Mouse (Mus musculus) cortical plate, adult 2 months (tissue): Measurements from ENCODE around the gene Tprg. TPM values are rescaled to one million over a fixed set of nuclear protein-coding genes. Genes with fewer than 3 reads are reported as not detected.

Experiments used
- H3K27ac ChIP-seq: fragments of 200-500 bp; 2 replicates; pipeline ENCODE4 v1.5.1; 2012; ENCODE audit warnings: low read length, control low read depth, inconsistent platforms; ENCODE audit not compliant: insufficient read depth
- H3K4me1 ChIP-seq: fragments of 200-500 bp; 2 replicates; pipeline ENCODE4 v1.6.1; 2011; ENCODE audit warnings: low read length; ENCODE audit not compliant: control insufficient read depth, insufficient read depth
- H3K4me3 ChIP-seq: fragments of 200-500 bp; 2 replicates; pipeline ENCODE4 v1.5.1; 2011; ENCODE audit warnings: mild to moderate bottlenecking, low read length, control low read depth; ENCODE audit not compliant: insufficient read depth
- CTCF ChIP-seq: fragments of 200-500 bp; IDR thresholded peaks from 2 replicates; pipeline ENCODE4 v1.5.1; 2011; ENCODE audit warnings: mild to moderate bottlenecking, control low read depth, low read length; ENCODE audit not compliant: insufficient read depth; ENCODE audit errors: extremely low read depth
- POLR2A ChIP-seq: fragments of 200-500 bp; IDR thresholded peaks from 2 replicates; pipeline ENCODE4 v1.6.1; 2011; ENCODE audit warnings: mild to moderate bottlenecking, low read length, control low read depth; ENCODE audit not compliant: insufficient read depth; ENCODE audit errors: extremely low read depth
- polyA plus RNA-seq: library from polyadenylated mRNA; depleted of rRNA; stranded (reverse); fragments of >200 nt; gene quantifications from 2 replicates; pipeline ENCODE4 v1.2.3, GENCODE M21; 2012; rRNA removed

Tprg gene
- not detected in 2 replicates for polyA plus RNA-seq

DNA sequence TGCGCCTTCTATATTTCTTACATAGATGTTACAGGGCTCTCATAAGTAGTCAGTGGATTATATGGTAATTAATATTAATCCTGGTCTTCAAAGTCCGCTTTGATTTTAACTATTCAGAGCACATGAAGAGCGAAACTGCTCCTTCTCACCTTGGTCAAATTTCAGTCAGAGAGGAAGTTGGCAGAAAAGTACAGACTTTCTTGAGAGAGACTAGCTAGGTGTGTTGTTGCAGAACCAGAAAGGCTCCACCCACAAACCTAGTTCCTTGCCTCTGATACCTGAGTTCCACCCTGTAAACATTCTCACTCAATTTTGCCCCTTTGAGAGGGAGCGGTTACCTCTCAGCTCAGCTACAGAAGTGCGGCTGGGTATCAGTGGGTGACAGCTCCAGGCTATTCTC is at the start of gene Tprg:
Gene Tprg, plus strand, starts transcription at position 301 of the 400 bp plus-strand sequence.
- TF ChIP-seq POLR2A = no peak
- TF ChIP-seq CTCF = no peak
- Histone ChIP-seq H3K4me1 (no peaks in the 10 kb centered on the region), H3K27ac (no peak within 1 kb of the TSS), H3K4me3 (no peak within 1 kb of the TSS)

DNA sequence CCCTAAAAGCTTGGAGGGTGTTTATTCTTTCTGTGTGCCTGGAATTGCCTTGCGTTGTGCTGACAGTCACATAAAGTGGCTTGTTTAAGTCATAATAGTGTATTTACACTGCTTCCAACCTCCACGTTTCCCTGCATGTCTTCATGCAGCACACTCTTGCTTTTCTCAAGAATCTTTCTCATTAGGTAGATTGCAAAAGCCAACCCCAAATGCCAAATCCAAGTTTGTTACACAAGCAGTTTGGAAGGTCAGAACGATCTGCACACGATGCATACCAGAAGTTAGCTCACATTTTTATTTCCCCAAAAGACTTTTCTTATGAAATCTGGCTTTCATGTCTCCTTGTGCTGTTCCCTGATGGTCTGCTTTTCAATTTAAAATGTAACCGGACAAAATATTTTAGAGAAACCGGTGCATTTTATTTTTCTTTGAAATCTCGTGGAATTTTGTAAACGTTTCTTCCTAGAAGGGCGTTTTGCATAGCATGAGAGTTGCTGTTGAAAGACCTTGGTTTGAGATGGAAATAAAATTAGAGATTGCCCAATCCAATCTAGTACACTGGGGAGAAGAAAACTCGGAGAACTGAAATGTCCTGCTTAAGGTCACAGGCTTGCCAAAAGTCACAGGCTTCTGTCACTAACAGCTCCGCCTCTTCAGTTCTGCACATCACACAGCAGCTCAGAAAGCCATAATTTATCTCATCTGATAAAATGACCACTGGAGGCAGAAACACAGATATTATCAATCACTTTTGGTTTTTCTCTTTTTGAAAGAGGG is 48.2 kb upstream of the Tprg start:
- Histone ChIP-seq H3K4me3 (no peak overlapping the region), H3K4me1 (no peaks in the 10 kb centered on the region), H3K27ac (no peak overlapping the region)
- TF ChIP-seq CTCF = no peak
- no peak for TF ChIP-seq POLR2A

DNA sequence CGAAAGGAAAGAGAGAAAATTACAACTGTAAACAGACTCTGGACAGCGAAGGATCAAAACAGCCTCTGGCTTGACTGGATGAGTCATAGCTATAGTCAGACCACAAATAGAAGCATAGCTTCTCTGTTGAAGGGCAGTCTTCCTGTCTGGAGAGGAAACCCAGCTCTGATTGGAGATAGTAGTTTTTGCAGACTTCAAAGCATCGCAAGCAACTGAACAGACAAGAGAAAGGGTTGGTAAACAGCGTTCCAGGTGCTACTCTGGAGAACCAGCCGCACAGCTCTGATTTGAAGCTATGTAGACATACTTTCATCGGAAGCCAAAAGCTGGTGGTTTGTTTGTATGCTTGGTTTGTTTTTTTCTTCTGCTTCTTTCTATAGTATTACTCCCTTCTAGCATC is 37.7 kb upstream of the Tprg start:
- H3K27ac ChIP-seq = no peak overlapping the region
- no peak overlapping the region for H3K4me3 ChIP-seq
- no peaks in the 10 kb centered on the region for H3K4me1 ChIP-seq
- no peak for TF ChIP-seq POLR2A
- TF ChIP-seq CTCF = no peak

DNA sequence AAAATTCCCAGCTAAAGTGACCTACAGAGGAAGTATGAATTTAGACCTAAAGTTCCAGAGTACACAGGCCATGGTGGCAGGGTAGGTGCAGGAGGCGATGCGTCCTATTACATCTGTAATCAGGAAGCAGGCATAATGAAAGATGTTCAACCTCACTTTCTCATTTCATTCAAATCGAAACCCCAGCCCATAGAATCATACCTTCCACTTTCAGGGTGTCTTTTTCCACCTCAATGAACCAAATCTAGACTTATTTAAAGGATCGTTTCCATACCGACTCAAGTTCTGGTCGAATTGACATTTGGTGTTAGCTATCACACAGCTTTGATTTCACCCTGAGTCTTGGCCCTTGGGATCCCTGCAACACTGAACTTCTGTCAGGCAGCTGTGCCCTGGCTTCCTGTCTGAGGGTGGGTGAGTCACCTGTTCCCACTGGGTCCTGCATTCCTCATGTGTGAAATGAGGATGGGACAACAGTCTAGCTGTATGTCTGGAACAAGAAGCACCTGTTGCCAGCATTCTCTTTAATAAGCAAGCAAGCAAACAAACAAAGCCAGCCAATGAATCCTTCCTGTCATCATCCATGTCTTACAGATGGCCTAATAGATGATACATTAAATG is 36.4 kb upstream of the Tprg start:
- peaks cover 1% of the 10 kb centered on the region; the same call in 1 of the 2 replicates for H3K4me1 ChIP-seq
- no peak overlapping the region for H3K27ac ChIP-seq
- no peak overlapping the region for H3K4me3 ChIP-seq
- TF ChIP-seq CTCF (no peak), POLR2A (no peak)

DNA sequence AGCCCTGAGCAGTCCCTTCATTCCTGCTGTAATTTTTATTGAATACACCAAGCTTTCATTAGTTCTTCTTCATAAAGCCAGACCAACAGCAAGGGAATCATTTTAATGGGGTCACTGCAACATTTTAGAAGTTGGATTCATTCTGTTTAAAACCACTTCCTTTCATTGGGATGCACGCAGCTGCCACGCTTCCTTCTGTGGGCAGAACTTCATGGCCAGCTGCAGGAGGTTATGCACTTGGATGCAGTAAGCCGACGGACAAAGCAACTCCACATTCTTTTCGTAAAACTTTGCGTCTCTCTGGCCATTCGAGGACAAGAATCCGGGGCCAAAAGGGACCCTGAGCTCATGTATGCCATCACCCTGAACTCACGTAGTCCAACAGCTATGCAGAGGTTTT is 35.5 kb upstream of the Tprg start:
- Histone ChIP-seq H3K4me1 (peaks cover 3% of the 10 kb centered on the region; the same call in 1 of the 2 replicates), H3K4me3 (no peak overlapping the region), H3K27ac (no peak overlapping the region)
- no peak for TF ChIP-seq CTCF
- TF ChIP-seq POLR2A = no peak

DNA sequence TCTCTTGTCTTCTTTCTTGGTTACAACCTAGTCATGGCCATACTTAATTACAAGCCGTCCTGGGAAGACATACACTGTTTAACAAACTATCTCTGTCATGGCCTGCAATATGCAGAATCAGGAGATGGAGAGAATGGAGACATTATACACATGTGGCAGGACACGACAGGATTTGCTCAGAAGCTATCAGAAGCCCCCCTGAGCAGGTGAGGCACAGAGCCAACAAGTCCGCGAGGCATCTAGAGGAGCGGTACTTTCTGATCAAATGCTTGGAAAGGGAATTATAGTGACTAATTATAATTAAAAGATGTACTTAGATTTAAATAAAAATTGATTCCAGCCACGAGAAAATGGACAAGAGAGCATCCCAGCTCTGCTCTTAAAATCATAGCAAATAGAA is 32.0 kb upstream of the Tprg start:
- Histone ChIP-seq H3K4me3 (no peak overlapping the region), H3K27ac (no peak overlapping the region), H3K4me1 (peaks cover 3% of the 10 kb centered on the region; the same call in 1 of the 2 replicates)
- TF ChIP-seq CTCF (no peak), POLR2A (no peak)

DNA sequence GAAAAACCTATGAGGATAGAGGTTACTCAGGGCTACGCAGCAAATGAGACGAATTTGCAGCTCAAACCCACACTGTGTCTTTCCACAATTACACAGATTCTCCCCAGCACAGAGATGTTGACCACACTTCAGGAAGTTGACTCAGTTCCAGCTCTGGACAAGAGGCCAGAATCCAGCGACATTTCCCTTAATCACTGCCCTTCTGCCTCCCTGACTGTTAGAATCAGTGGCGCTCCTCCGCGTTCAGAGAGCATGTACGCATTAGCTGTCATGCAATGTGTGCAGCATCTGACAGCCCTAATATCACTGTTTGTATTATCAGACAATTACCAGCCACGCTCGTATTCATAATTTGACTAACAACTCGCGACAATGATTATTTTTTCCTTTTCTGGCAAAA is 31.4 kb upstream of the Tprg start:
- TF ChIP-seq POLR2A = no peak
- 0 out of 2 replicates have a peak overlapping the region, but pooled peaks have one; percentile 1 for H3K4me3 ChIP-seq
- peaks cover 3% of the 10 kb centered on the region; the same call in 1 of the 2 replicates for H3K4me1 ChIP-seq
- no peak overlapping the region for H3K27ac ChIP-seq

DNA sequence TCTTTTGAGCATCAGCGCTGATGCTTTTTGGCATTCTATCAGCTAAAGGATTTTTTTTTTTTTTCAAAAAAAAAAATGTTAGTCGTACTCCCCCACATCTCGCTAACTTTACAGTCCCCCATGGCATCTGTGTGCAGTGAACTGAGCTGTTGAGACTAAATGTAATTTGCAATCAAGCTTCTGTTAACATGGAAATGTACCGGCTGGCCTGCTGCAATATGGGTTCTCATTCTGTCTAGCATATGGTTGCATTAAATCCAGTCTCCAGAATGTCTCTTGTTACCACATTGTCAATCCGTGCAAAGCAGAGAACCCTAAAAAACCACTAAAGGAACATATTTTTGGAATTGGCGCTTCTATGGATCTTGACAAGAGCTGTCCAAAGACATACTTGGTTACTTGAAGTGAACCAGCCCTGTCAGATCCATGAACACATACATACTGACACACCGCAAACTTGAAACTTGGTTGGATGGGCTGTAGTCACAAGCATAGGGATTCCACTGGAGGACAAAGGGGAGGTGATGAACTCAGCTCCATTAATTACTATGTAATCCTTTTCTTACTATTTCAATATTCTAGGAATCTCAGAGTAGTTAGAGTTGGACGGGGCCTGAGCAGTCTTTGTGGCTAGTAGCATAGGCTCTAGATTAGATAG is 30.9 kb upstream of the Tprg start:
- H3K27ac ChIP-seq = no peak overlapping the region
- TF ChIP-seq POLR2A (no peak), CTCF (no peak)
- peaks cover 3% of the 10 kb centered on the region; the same call in 1 of the 2 replicates for H3K4me1 ChIP-seq
- H3K4me3 ChIP-seq = no peak overlapping the region

DNA sequence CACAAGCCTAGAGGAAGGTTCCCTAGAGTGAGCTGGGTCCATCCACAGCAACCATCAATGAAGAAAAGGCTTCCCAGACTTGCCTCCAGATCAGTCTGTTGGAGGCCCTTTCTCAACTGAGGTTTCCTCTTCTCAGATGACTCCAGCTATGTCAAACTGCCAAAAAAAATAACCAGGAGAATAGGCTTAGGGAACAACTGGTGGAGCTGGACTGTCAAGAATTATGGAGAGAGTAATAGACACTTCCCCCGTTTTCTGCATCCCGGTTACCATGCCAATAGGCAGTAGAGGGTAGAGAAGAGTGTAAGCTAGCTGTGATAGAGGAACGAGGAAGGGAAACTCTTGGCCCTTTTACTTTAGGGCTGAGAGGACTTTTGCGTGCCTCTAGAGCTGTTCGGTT is 24.3 kb upstream of the Tprg start:
- TF ChIP-seq POLR2A (no peak), CTCF (no peak)
- no peak overlapping the region for H3K4me3 ChIP-seq
- no peak overlapping the region for H3K27ac ChIP-seq

More for the DNA sequence above, 24.3 kb upstream of the Tprg start:
- H3K4me1 ChIP-seq = no peaks in the 10 kb centered on the region
